Mouse (Mus musculus): ENCODE data around the gene Tmtc1.

- TF ChIP-seq CTCF (IDR thresholded peaks at IDR 0.05; ENCODE audit: low read depth, low read length) (no peak), EP300 (IDR thresholded peaks at IDR 0.05; ENCODE audit: insufficient read depth, low read depth, low read length) (no peak)
Observed at GRCm38 (mm10) chr6:148328928-148329327, 115.3 kb downstream of the Tmtc1 start.

Measured in ES-Bruce4 (cell line).